Mouse (Mus musculus) embryo, embryonic 9.5 days (tissue): ENCODE measurements around the gene Epha4.
A peak's percentile ranks its signal among the peaks of the same experiment; 100 is the strongest.

ENCODE experiments used
- DNase-seq: peaks from one replicate; pipeline ENCODE4 v3.0.0-alpha.2; 2017; ENCODE audit errors: extremely low spot score

Gene Epha4

GRCm38 (mm10) chr1:77407417-77407816 is 107.5 kb downstream of the Epha4 start:
- no peak for DNase-seq

DNA sequence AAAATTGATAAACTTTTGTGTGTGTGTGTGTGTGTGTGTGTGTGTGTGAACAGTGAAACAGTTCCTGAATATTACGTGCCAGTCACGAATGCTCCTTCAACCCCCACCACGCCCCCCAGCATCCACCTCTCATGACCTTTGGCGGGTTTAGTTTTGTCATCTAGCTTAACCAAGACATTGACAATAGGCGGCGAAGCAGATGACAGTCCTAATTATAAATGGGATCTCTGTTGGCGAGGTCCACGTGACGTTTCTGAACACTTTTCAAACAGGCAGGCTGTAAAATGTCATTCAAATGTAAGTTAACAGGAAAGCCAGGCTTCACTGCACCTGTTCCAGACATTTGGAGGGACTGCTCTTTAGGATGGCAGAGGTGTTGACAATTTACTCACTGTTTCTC is 108.3 kb downstream of the Epha4 start:
- no peak for DNase-seq

DNA sequence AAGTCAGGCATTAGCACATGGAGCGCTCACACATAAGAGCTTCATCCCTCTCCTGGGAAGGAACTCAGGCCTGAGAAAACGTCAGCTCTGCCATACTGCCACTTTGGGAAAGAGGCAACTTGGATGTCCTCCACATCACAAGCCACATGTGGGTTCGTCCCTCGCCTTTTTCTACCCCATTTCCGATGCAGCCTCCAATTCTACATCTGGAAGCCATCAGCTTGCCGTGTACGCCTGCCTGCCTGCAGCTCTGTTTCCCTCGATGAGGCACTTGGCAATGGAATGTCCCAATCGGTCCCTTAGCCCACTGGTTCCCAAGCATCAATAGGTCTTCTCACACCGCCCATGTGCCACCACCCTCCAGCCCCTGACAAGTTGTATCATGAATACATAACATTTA is 110.4 kb downstream of the Epha4 start:
- DNase-seq, result peak; percentile 32

DNA sequence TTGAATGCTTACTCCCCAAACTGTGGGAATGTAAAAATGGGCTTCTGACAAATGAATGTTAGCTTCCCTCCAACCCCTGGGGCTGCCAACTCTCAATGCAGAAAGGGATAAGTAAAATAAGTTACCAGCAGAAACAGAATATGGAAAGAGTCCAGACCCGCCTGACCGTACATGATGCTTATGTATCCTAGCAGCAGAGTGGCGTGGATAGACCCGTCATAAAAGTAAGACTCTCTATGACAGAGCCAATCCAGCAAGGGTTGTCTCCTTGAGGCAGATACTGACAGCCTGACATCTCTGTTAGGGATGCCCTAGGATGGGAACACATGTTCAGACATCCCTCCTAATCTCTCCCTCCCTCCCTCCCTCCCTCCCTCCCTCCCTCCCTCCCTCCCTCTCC is 111.9 kb downstream of the Epha4 start:
- DNase-seq, result no peak

GRCm38 (mm10) chr1:77401465-77401864 is 113.4 kb downstream of the Epha4 start:
- DNase-seq, result no peak

GRCm38 (mm10) chr1:77391590-77391989 is 123.3 kb downstream of the Epha4 start:
- no peak for DNase-seq

DNA sequence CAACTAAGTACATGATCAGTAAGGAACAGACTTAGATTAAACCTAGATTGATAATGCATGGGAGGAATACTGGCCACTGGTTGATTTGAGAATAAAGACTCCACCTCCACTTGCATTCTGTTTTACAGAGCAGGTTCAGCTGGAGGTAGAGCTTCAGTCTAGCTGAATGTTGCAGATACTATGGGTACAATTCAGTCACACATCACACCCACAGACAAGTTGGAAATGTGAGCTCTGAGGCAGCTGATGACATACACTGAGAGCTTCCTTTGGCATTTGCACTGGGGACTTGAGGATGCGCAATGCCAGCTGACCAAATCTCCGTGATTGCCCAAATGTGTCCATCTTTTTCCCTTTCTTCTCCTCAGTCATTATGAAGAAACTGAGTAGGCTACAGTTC is 125.8 kb downstream of the Epha4 start:
- no peak for DNase-seq

- DNase-seq, result no peak
These were observed 126.3 kb downstream of the Epha4 start for GRCm38 (mm10) chr1:77388556-77388955.

DNA sequence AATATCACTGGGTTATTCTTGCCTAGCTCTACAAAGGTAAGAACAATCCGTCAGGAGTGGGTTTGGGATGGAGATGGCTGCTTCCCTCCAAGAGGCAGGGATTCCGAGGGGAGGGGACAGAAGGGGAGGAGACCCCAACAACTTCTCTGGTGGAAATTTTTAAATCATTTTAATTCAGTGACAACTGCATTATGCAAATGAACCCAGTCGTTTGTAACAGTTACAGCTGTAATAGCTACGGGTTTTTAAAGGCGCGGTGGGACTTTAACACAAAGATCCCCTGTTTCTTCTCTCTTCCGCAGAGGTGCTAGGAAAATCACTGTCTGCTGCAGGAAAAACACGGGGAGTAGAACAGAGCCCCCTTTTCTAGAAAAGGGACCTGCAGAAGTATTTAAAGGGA is 129.3 kb downstream of the Epha4 start:
- no peak for DNase-seq

GRCm38 (mm10) chr1:77383466-77383865 is 131.4 kb downstream of the Epha4 start:
- no peak for DNase-seq

DNA sequence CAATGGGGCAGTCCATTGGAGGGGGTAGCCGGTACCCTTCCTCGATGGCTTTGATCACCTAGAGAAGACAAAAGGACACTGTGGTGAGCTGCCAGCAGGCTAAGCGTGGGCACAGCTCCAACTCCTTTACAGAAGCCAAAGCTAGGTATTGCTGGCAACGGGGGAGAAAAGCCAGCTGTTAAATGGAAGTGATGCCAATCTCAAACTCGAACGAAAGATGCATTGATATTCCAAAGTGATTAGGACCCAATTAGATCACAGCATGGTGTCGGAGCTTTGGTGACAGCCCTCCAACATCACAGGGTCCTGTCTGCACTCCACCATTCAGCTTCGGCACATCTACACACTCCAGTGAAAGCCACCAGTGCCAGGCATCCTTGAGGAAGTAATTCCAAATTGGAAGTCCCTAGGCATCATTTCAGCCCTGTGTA is 137.3 kb downstream of the Epha4 start:
- no peak for DNase-seq

GRCm38 (mm10) chr1:77374054-77374453 is 140.8 kb downstream of the Epha4 start:
- DNase-seq, result no peak

DNA sequence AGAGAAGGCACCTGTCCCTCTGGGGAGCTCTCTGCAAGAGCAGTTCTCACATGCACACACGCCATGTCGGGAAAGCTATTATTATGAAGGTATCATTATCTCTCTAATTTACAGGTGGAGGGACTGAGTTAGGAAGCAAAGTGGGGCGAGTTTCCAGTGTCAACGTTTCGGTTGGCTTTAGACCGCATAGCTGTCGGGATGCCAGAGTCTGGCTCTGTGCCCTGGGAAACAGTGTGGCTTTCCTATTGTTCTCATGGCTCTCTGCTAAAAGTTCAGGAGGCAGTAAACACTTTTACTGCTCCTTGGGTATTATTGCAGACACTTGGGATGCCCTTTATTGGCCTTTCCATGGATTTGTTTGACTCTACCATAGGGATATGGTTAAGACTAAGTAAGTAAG is 144.0 kb downstream of the Epha4 start:
- no peak for DNase-seq

- no peak for DNase-seq
These were observed 145.5 kb downstream of the Epha4 start for GRCm38 (mm10) chr1:77369255-77369837.

DNA sequence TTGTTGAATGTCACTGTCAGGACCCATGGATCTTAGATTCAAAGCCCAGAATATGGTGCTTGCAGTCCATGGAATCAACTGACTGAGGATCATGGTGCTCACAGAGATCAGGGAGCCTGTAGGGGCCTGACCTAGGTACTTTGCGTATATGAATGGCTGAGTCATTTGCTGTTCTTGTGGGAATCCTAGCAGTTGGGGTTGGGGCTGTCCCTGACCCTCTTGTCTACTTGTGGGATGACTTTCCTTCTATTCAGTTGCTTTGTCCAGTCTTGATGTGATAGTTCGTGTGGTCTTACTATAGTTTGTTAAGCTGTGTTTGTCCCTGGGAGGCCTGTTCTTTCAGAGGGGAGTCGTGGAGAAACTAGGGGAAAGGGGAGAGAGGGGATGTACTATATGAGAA is 149.0 kb downstream of the Epha4 start:
- no peak for DNase-seq

DNA sequence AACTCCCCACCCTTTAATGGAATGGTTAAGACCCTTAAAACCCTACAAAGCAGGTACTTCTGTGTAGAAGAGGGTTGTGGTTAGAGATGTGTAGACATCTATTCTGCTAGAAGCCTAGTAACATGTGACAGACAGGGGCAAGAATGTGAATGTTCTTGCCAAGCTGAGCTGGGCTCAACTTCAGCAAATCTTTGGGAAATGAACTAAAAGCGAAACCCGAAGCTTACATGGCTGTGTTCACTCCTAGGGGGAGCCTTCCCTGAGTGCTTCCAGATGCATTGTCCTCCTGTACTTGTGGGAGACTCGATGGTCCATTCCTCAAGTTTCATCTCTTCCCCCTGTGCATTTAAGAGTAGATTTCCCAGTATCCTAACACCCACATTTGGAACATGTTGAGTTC is 150.3 kb downstream of the Epha4 start:
- no peak for DNase-seq

DNA sequence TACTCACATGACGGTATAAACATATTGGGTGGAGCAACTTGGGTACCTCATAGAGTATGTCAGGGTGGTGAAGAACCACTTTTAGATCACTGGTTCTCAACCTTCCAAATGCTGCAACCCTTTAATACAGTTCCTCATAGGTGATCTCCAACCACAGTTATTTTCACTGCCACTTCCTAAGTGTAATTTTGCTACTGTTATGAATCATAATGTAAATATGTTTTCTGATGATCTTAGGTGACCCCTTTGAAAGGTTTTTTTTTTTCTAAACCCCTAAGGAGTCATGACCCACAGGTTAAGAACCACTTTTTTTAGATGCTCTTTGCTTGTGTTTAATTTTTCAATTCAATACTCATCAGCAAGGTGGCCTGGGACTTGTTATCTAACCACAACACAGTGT is 151.0 kb downstream of the Epha4 start:
- no peak for DNase-seq

DNA sequence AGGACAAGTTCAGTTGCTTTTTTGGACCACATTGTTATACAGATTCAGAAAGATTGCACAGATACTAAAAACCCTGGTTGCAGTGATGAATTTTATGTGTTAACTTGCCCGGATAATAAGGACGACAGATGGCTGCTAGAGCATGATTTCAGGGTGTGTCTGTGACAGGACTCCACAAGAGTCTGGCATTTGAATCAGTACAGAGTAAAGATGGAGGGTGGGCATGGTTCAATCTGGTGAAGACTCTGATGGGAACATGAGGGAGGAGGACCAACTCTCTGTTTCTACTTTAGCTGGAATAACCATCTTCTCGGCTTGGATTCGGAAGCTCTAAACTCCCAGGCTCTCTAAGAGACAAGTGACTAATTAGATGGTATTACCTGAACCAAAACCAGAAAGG is 168.4 kb downstream of the Epha4 start:
- DNase-seq, result no peak

GRCm38 (mm10) chr1:77343792-77344191 is 171.1 kb downstream of the Epha4 start:
- DNase-seq, result no peak

GRCm38 (mm10) chr1:77339701-77340100 is 175.2 kb downstream of the Epha4 start:
- DNase-seq, result no peak

DNA sequence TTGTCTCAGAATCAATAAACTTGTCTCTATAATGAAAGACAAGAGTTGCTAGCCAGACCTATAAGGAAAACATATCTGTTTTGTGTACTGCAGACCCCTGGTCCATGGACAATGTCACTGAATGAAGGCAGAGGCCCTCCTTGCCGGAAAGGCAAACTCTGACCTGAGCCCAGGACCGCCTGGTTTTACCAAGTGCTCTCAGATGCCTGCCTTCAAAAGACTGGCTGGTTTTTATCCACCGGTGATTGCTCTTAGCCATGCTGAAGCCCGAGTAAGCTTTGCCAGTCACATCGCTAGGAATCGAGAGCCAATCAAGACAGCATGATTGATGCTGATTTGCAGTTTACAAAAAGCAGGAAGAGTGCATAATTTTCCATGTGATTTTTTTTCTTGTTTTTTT is 176.5 kb downstream of the Epha4 start:
- DNase-seq, result no peak

DNA sequence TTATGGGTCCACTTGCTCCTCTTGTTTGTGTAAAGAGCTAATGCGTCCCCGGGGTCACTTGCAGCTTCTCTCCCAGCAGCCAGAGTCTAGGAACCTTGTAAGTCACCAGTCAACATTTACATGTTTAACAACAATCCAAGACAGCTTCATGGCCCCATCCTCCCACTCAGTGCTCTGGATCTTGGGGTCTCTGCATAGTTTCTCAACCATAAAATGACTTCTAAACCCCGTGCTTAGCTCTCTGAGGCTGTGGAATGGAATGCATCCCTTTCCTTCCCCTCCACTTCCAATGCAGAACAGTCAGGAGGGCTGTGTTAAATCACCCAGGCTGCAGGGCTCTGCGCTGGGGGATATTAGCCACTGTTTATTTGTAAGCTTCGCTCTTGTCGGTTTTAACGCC is 178.0 kb downstream of the Epha4 start:
- no peak for DNase-seq

DNA sequence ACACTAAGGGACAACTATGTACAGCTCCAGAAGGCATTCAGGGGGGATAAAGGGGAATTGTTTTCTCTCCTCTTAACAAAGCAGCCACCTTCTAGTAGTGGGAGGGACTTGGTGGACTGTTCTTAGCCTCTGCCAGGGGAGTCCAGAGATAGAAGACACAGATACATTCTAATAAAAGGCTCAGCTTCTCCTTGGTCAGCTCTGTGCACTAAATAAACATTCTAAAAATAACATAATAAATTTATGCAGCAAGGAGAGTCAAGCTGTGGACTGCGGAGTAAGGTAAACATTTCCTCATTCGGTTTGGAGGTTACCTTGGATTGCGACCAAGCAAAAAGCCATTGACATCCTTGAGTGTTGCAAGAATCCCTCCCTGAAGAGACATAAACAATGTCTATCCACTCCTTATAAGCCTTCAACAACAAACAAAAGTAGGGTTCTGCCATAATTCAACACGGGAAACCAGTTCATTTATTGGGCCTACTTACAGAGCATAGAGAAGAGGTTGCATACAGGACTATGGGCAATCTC is 196.2 kb downstream of the Epha4 start:
- no peak for DNase-seq
